Mouse (Mus musculus) liver, adult (tissue): ENCODE results near the gene Tsks.

Experiments used
- GATA4 ChIP-seq: IDR thresholded peaks from 2 replicates; pipeline ENCODE4 v1.6.1; 2014; ENCODE audit warnings: mild to moderate bottlenecking, low read length; ENCODE audit not compliant: insufficient replicate concordance

The Tsks gene

GRCm38 (mm10) chr7:44959874-44960511 lies 17.0 kb downstream of the Tsks start:
- no peak for TF ChIP-seq GATA4

- no peak for TF ChIP-seq GATA4
Measured at GRCm38 (mm10) chr7:44960512-44960910, 17.5 kb downstream of the Tsks start.

GRCm38 (mm10) chr7:44962337-44962736 lies 19.3 kb downstream of the Tsks start:
- no peak for TF ChIP-seq GATA4

- no peak for TF ChIP-seq GATA4
Measured at GRCm38 (mm10) chr7:44962831-44963230, 19.8 kb downstream of the Tsks start.

- TF ChIP-seq GATA4, result no peak
Measured at GRCm38 (mm10) chr7:44964990-44965389, 22.0 kb downstream of the Tsks start.

GRCm38 (mm10) chr7:44965975-44966374 lies 23.0 kb downstream of the Tsks start:
- no peak for TF ChIP-seq GATA4

- TF ChIP-seq GATA4, result no peak
Measured at GRCm38 (mm10) chr7:44966638-44967037, 23.6 kb downstream of the Tsks start.

GRCm38 (mm10) chr7:44970231-44970691 lies 27.3 kb downstream of the Tsks start:
- no peak for TF ChIP-seq GATA4

GRCm38 (mm10) chr7:44971142-44971541 lies 28.1 kb downstream of the Tsks start:
- no peak for TF ChIP-seq GATA4

GRCm38 (mm10) chr7:44973415-44974130 lies 30.6 kb downstream of the Tsks start:
- no peak for TF ChIP-seq GATA4

GRCm38 (mm10) chr7:44974383-44975116 lies 31.5 kb downstream of the Tsks start, which contains the start of gene Cpt1c:
Cpt1c (minus strand) TSS chr7:44974851.
- no peak for TF ChIP-seq GATA4

- no peak for TF ChIP-seq GATA4
Measured at GRCm38 (mm10) chr7:44975117-44975419, 32.1 kb downstream of the Tsks start.

GRCm38 (mm10) chr7:44978300-44978699 lies 35.3 kb downstream of the Tsks start:
- no peak for TF ChIP-seq GATA4

GRCm38 (mm10) chr7:44981539-44981938 lies 38.5 kb downstream of the Tsks start:
- TF ChIP-seq GATA4, result no peak

- TF ChIP-seq GATA4, result no peak
Measured at GRCm38 (mm10) chr7:44983085-44983484, 40.1 kb downstream of the Tsks start.

- no peak for TF ChIP-seq GATA4
Measured at GRCm38 (mm10) chr7:44983944-44984832, 41.2 kb downstream of the Tsks start.

GRCm38 (mm10) chr7:44984833-44985164 lies 41.8 kb downstream of the Tsks start:
- no peak for TF ChIP-seq GATA4
